Mouse (Mus musculus) skeletal muscle tissue, adult 2 months (tissue): ENCODE measurements around the gene Sec14l1.
"Not testable (repeated sequence)": the region's sequence is repeated elsewhere in the genome, so short reads cannot be mapped to it uniquely, and the experiment has no call there.

Experiments used
- DNase-seq: peaks from one replicate; pipeline ENCODE4 v3.0.0-alpha.2; 2012; ENCODE audit warnings: low read depth, low spot score

Gene Sec14l1

GRCm38 (mm10) chr11:117114592-117115345, at the start of gene Sec14l1:
Gene Sec14l1, plus strand, starts transcription at chr11:117115168.
- peak; percentile 99 for DNase-seq

GRCm38 (mm10) chr11:117065602-117066001, 49.4 kb upstream of the Sec14l1 start:
- not testable (repeated sequence) for DNase-seq

- DNase-seq = no peak
Observed at GRCm38 (mm10) chr11:117066738-117067137, 48.2 kb upstream of the Sec14l1 start.

GRCm38 (mm10) chr11:117068332-117068731, 46.6 kb upstream of the Sec14l1 start:
- no peak for DNase-seq

- DNase-seq = no peak
Observed at GRCm38 (mm10) chr11:117069027-117069426, 45.9 kb upstream of the Sec14l1 start.

- DNase-seq = no peak
Observed at GRCm38 (mm10) chr11:117070711-117071110, 44.3 kb upstream of the Sec14l1 start.

- DNase-seq = peak; percentile 75
Observed at GRCm38 (mm10) chr11:117072128-117072527, 42.8 kb upstream of the Sec14l1 start.

GRCm38 (mm10) chr11:117073426-117073825, 41.5 kb upstream of the Sec14l1 start:
- no peak for DNase-seq

- peak; percentile 84 for DNase-seq
Observed at GRCm38 (mm10) chr11:117076576-117077196, 38.3 kb upstream of the Sec14l1 start.

GRCm38 (mm10) chr11:117077227-117077626, 37.7 kb upstream of the Sec14l1 start:
- no peak for DNase-seq

GRCm38 (mm10) chr11:117077902-117078301, 37.1 kb upstream of the Sec14l1 start:
- no peak for DNase-seq

GRCm38 (mm10) chr11:117078637-117079240, 36.2 kb upstream of the Sec14l1 start:
- no peak for DNase-seq

- DNase-seq = no peak
Observed at GRCm38 (mm10) chr11:117079651-117080190, 35.2 kb upstream of the Sec14l1 start.

GRCm38 (mm10) chr11:117080209-117080608, 34.8 kb upstream of the Sec14l1 start:
- no peak for DNase-seq

GRCm38 (mm10) chr11:117081165-117082064, 33.6 kb upstream of the Sec14l1 start:
- DNase-seq = peak; percentile 96

- no peak for DNase-seq
Observed at GRCm38 (mm10) chr11:117082353-117082934, 32.5 kb upstream of the Sec14l1 start.

GRCm38 (mm10) chr11:117083052-117083881, 31.7 kb upstream of the Sec14l1 start:
- peak; percentile 92 for DNase-seq

- DNase-seq = not testable (repeated sequence)
Observed at GRCm38 (mm10) chr11:117083882-117084260, 31.1 kb upstream of the Sec14l1 start.

GRCm38 (mm10) chr11:117086215-117086614, 28.8 kb upstream of the Sec14l1 start:
- DNase-seq = no peak
